Mouse (Mus musculus): ENCODE data around the gene Orc6.

The Orc6 gene

GRCm38 (mm10) chr8:85299434-85300077, at the start of gene Orc6, which contains the start of gene Vps35:
TSS of gene Orc6 (plus strand) at chr8:85299632.
TSS of gene Vps35 (minus strand) at chr8:85299802.
- peak; percentile 98 for DNase-seq

- DNase-seq = no peak
Observed at GRCm38 (mm10) chr8:85286846-85287245, 12.6 kb upstream of the Orc6 start.

- peak; percentile 38 for DNase-seq
Observed at GRCm38 (mm10) chr8:85298600-85299433, 615 bp upstream of the Orc6 start.

- DNase-seq = no peak
Observed at GRCm38 (mm10) chr8:85301941-85302340, 2.5 kb downstream of the Orc6 start.

- DNase-seq = peak; percentile 21
Observed at GRCm38 (mm10) chr8:85302931-85303330, 3.5 kb downstream of the Orc6 start.

GRCm38 (mm10) chr8:85303531-85303930, 4.1 kb downstream of the Orc6 start:
- peak; percentile 7 for DNase-seq

- no peak for DNase-seq
Observed at GRCm38 (mm10) chr8:85308564-85308963, 9.1 kb downstream of the Orc6 start.

GRCm38 (mm10) chr8:85311743-85312142, 12.3 kb downstream of the Orc6 start:
- DNase-seq = peak; percentile 50

- no peak for DNase-seq
Observed at GRCm38 (mm10) chr8:85313036-85313435, 13.6 kb downstream of the Orc6 start.

- no peak for DNase-seq
Observed at GRCm38 (mm10) chr8:85318534-85318933, 19.1 kb downstream of the Orc6 start.

GRCm38 (mm10) chr8:85321981-85322380, 22.5 kb downstream of the Orc6 start:
- no peak for DNase-seq

GRCm38 (mm10) chr8:85323084-85323483, 23.7 kb downstream of the Orc6 start:
- DNase-seq = no peak

- DNase-seq = no peak
Observed at GRCm38 (mm10) chr8:85327036-85327435, 27.6 kb downstream of the Orc6 start.

GRCm38 (mm10) chr8:85329506-85329905, 30.1 kb downstream of the Orc6 start:
- DNase-seq = no peak

- DNase-seq = no peak
Observed at GRCm38 (mm10) chr8:85335105-85335504, 35.7 kb downstream of the Orc6 start.

- DNase-seq = no peak
Observed at GRCm38 (mm10) chr8:85336211-85336933, 36.9 kb downstream of the Orc6 start.

- DNase-seq = peak; percentile 21
Observed at GRCm38 (mm10) chr8:85337681-85338080, 38.2 kb downstream of the Orc6 start.

- no peak for DNase-seq
Observed at GRCm38 (mm10) chr8:85339871-85340573, 40.6 kb downstream of the Orc6 start.

- no peak for DNase-seq
Observed at GRCm38 (mm10) chr8:85353287-85353686, 53.9 kb downstream of the Orc6 start.

Data from lung, postnatal 10 days (tissue).